Mouse (Mus musculus) left cerebral cortex, postnatal 10 days (tissue): ENCODE data around the gene Ms4a7. TPM values are rescaled to one million over a fixed set of nuclear protein-coding genes. Genes with fewer than 3 reads are reported as not detected.

Source experiments
- DNase-seq, 2 experiments: peaks; one replicate each; pipeline ENCODE4 v3.0.0; 2021 to 2022; ENCODE audit warnings: low spot score in 2 of 2, mixed read lengths in 1 of 2; ENCODE audit errors: extremely low spot score in 1 of 2
- intact Hi-C: fragments of 180-260 bp; cut with DNase I; formaldehyde crosslinking; loops from one replicate; pipeline ENCODE4 v1.15.1; 2025
- total RNA-seq, 2 experiments: library from RNA; stranded (reverse); gene quantifications; 2 replicates each; pipeline ENCODE4 v1.2.3; 2021

Ms4a7 gene
- total RNA-seq, 2 experiments from 2014 or later = 1.1 TPM; not detected in 1

- intact Hi-C loops = no loop called here
- DNase-seq = no peak
Measured at GRCm38 (mm10) chr19:11283773-11284172, 52.2 kb downstream of the Ms4a7 start, which contains the start of gene Ms4a5. Ms4a5 (minus strand) TSS chr19:11283873.

GRCm38 (mm10) chr19:11280223-11280622, 55.7 kb downstream of the Ms4a7 start:
- intact Hi-C loops = no loop called here
- no peak for DNase-seq

GRCm38 (mm10) chr19:11276431-11276830, 59.5 kb downstream of the Ms4a7 start:
- intact Hi-C loops = no loop called here
- no peak for DNase-seq

Other genes with a start within 250 kb of the Ms4a7 start
- gene 1700017D01Rik, start 205.3 kb downstream of the Ms4a7 start, total RNA-seq = not detected
- not detected for gene 1700025F22Rik, start 170.8 kb downstream of the Ms4a7 start, total RNA-seq
- not detected for gene Ms4a13, start 139.4 kb downstream of the Ms4a7 start, total RNA-seq
- gene Ms4a12, start 103.7 kb downstream of the Ms4a7 start, total RNA-seq = not detected
- gene Ms4a1, start 69.9 kb downstream of the Ms4a7 start, total RNA-seq = under 1 TPM in 1 of 2 experiments, not detected in 1; 0.17 TPM
- gene Ms4a5, start 52.3 kb downstream of the Ms4a7 start, total RNA-seq = not detected
- gene Ms4a14, start 21.7 kb downstream of the Ms4a7 start, total RNA-seq = not detected
- 1 to 10 TPM in 1 of 2 experiments, under 1 TPM in 1; 0.59 to 1.3 TPM for gene Ms4a4a, start 39.4 kb upstream of the Ms4a7 start, total RNA-seq
- gene Ms4a4c, start 68.6 kb upstream of the Ms4a7 start, total RNA-seq = not detected
- gene Ms4a4b, start 107.4 kb upstream of the Ms4a7 start, total RNA-seq = not detected
- gene Ms4a6c, start 133.2 kb upstream of the Ms4a7 start, total RNA-seq = 1 to 10 TPM; 1.6 to 2.0 TPM
- 1 to 10 TPM; 1.0 to 1.1 TPM for gene Gm8369, start 149.8 kb upstream of the Ms4a7 start, total RNA-seq
- gene Ms4a6b, start 180.4 kb upstream of the Ms4a7 start, total RNA-seq = 1 to 10 TPM; 2.0 to 3.9 TPM
- gene Ms4a4d, start 200.7 kb upstream of the Ms4a7 start, total RNA-seq = not detected